Mouse (Mus musculus) midbrain, embryonic 15.5 days (tissue): Measurements from ENCODE around the gene Olfr432. TPM values are rescaled to one million over a fixed set of nuclear protein-coding genes. Genes with fewer than 3 reads are reported as not detected.

ENCODE experiments used
- ATAC-seq: fragments of 200-750 bp; cut with Nextera tagmentation; replicated peaks from 2 replicates; pipeline ENCODE4 v1.8.0; 2017; ENCODE audit warnings: moderate TSS enrichment
- H3K27ac ChIP-seq: fragments of 300-500 bp; sonication (generic); 2 replicates; pipeline ENCODE4 v1.5.1; 2015; ENCODE audit warnings: mild to moderate bottlenecking, inconsistent platforms
- H3K27me3 ChIP-seq: fragments of 300-500 bp; sonication (generic); replicated peaks from 2 replicates; pipeline ENCODE4 v1.6.1; 2015; ENCODE audit warnings: inconsistent platforms
- H3K36me3 ChIP-seq: fragments of 300-500 bp; sonication (generic); replicated peaks from 2 replicates; pipeline ENCODE4 v1.6.1; 2015; ENCODE audit warnings: inconsistent platforms
- H3K4me1 ChIP-seq: fragments of 300-500 bp; sonication (generic); 2 replicates; pipeline ENCODE4 v1.6.1; 2015; ENCODE audit warnings: inconsistent platforms
- H3K4me2 ChIP-seq: fragments of 300-500 bp; sonication (generic); 2 replicates; pipeline ENCODE4 v1.6.1; 2015; ENCODE audit warnings: inconsistent platforms, mild to moderate bottlenecking, moderate library complexity
- H3K4me3 ChIP-seq: fragments of 300-500 bp; sonication (generic); 2 replicates; pipeline ENCODE4 v1.5.1; 2015; ENCODE audit warnings: mild to moderate bottlenecking, inconsistent platforms
- H3K9ac ChIP-seq: fragments of 300-500 bp; sonication (generic); 2 replicates; pipeline ENCODE4 v1.6.1; 2015; ENCODE audit warnings: mild to moderate bottlenecking, inconsistent platforms
- H3K9me3 ChIP-seq: fragments of 300-500 bp; sonication (generic); 2 replicates; pipeline ENCODE4 v1.6.1; 2016; ENCODE audit warnings: inconsistent platforms
- WGBS: fragments of 180-500 bp; shearing (Covaris S2); methylation state at CpG from one replicate; pipeline ENCODE4 v1.1.7; 2015; ENCODE audit warnings: mixed read lengths; 5-methylcytosine and 5-hydroxymethylcytosine counted together
- polyA plus RNA-seq: library from polyadenylated mRNA; unstranded; fragments of >200 nt; fragmentation: Nextera tagmentation; extraction: Ambion mirVana; gene quantifications from 2 replicates; pipeline ENCODE4 v1.2.1, GENCODE M21; 2015

The Olfr432 gene
- polyA plus RNA-seq, 1 experiment from 2014 or later: not detected

DNA sequence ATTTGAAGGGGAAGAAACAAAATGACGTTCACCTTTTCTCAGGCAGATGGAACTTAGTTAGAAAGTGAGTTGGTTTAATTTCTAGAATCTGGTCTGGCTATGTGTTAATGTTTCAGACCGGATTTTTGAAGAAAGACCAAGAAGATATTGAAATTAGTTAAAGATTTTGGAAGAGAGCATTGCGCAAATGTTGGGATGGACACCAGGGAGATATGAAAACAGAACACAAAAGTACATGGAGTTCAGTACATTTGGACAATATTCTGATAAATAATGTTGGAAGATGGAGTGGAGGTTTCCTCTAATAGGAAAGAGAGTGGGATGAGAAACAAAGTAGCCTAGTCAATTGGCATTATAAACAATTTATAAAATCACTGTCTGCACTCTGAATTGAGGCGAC, 2.5 kb downstream of the Olfr432 start:
- no peaks in the 10 kb centered on the region for H3K36me3 ChIP-seq
- 90% methylated on average over 4 of the region's 4 CpGs for WGBS
- no peaks in the 10 kb centered on the region for H3K27me3 ChIP-seq
- ATAC-seq: no peak
- H3K4me2 ChIP-seq: no peak overlapping the region
- no peak overlapping the region for H3K27ac ChIP-seq
- no peak overlapping the region for H3K4me3 ChIP-seq
- H3K9me3 ChIP-seq: no peaks in the 10 kb centered on the region
- H3K9ac ChIP-seq: no peak overlapping the region
- H3K4me1 ChIP-seq: no peaks in the 10 kb centered on the region

- WGBS: 84% methylated on average over 5 of the region's 5 CpGs
- Histone ChIP-seq H3K9me3 (no peaks in the 10 kb centered on the region), H3K27ac (no peak overlapping the region), H3K27me3 (no peaks in the 10 kb centered on the region), H3K9ac (no peak overlapping the region), H3K4me1 (no peaks in the 10 kb centered on the region), H3K4me3 (no peak overlapping the region), H3K4me2 (no peak overlapping the region), H3K36me3 (no peaks in the 10 kb centered on the region)
- no peak for ATAC-seq
Measured at GRCm38 (mm10) chr1:174051931-174052536, 3.0 kb downstream of the Olfr432 start.

- no peaks in the 10 kb centered on the region for H3K36me3 ChIP-seq
- no peak overlapping the region for H3K9ac ChIP-seq
- no peaks in the 10 kb centered on the region for H3K9me3 ChIP-seq
- 89% methylated on average over 3 of the region's 3 CpGs for WGBS
- H3K4me3 ChIP-seq: no peak overlapping the region
- ATAC-seq: no peak
- no peaks in the 10 kb centered on the region for H3K4me1 ChIP-seq
- H3K27ac ChIP-seq: no peak overlapping the region
- no peak overlapping the region for H3K4me2 ChIP-seq
- no peaks in the 10 kb centered on the region for H3K27me3 ChIP-seq
Measured at GRCm38 (mm10) chr1:174052981-174053380, 4.0 kb downstream of the Olfr432 start.

GRCm38 (mm10) chr1:174055248-174055647, 6.2 kb downstream of the Olfr432 start:
- no peaks in the 10 kb centered on the region for H3K36me3 ChIP-seq
- H3K4me2 ChIP-seq: no peak overlapping the region
- no peaks in the 10 kb centered on the region for H3K9me3 ChIP-seq
- ATAC-seq: no peak
- H3K27me3 ChIP-seq: no peaks in the 10 kb centered on the region
- H3K4me1 ChIP-seq: no peaks in the 10 kb centered on the region
- no peak overlapping the region for H3K27ac ChIP-seq
- H3K4me3 ChIP-seq: no peak overlapping the region
- 72% methylated on average over 2 of the region's 2 CpGs for WGBS
- H3K9ac ChIP-seq: no peak overlapping the region

DNA sequence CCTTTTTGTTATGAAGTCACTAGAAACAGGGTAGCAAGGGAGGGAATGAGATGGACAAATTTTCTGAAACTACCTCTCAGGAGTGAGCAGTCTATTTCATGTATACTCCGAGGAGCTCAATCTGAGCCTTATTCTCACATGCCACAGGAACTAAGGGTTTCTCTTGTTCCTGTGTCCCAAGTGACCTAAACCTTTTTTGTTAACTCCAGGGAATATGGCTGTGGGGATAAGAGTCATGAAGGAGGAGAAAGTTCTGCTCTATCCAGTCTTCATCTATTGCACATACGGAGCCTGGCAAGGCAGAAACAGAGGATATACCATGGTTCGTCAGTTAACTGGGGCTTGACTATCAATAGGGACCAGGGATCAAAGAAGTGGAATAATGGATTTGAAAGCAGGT, 17.3 kb downstream of the Olfr432 start, which contains the start of gene Olfr430:
Gene Olfr430, plus strand, starts transcription at position 301 of the 400 bp plus-strand sequence.
- no peaks in the 10 kb centered on the region for H3K4me1 ChIP-seq
- no peaks in the 10 kb centered on the region for H3K27me3 ChIP-seq
- H3K4me2 ChIP-seq: no peak within 1 kb of the TSS
- no peak within 1 kb of the TSS for H3K4me3 ChIP-seq
- ATAC-seq: no peak
- no peak within 1 kb of the TSS for H3K9ac ChIP-seq
- H3K36me3 ChIP-seq: no peaks in the 10 kb centered on the region
- H3K9me3 ChIP-seq: no peaks in the 10 kb centered on the region
- 84% methylated on average over 3 of the region's 3 CpGs for WGBS
- no peak within 1 kb of the TSS for H3K27ac ChIP-seq

DNA sequence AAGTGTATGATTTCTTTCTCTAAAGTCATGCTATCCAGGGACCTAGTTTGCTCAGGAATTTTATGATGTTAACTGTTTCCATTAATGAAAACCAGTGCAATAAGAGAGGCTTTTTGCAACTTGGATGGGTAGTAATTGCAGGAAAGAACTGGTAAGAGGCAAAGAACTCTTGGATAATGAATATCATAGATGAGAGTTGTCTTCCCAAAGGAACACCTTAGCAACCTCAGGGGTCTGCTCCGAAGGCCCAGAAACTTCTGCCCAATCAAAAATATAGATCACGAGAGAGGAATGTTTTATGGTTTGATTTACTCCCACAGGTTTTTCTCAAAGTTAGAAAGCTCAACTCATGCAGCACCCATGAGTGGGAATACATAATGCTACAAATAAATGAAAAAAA, 35.0 kb downstream of the Olfr432 start, which contains the start of gene Olfr429:
Gene Olfr429, plus strand, starts transcription at position 301 of the 400 bp plus-strand sequence.
- ATAC-seq: no peak
- no peak within 1 kb of the TSS for H3K4me3 ChIP-seq
- no peak within 1 kb of the TSS for H3K27ac ChIP-seq
- H3K9ac ChIP-seq: no peak within 1 kb of the TSS
- H3K4me1 ChIP-seq: no peaks in the 10 kb centered on the region
- H3K9me3 ChIP-seq: no peaks in the 10 kb centered on the region
- WGBS: 91% methylated on average over 2 of the region's 2 CpGs
- H3K27me3 ChIP-seq: no peaks in the 10 kb centered on the region
- no peaks in the 10 kb centered on the region for H3K36me3 ChIP-seq
- H3K4me2 ChIP-seq: no peak within 1 kb of the TSS

GRCm38 (mm10) chr1:174096591-174096990, 47.6 kb downstream of the Olfr432 start, which contains the start of gene Olfr427:
Gene Olfr427, plus strand, starts transcription at chr1:174096891.
- Histone ChIP-seq H3K36me3 (no peaks in the 10 kb centered on the region), H3K4me2 (no peak within 1 kb of the TSS), H3K27me3 (no peaks in the 10 kb centered on the region), H3K9me3 (no peaks in the 10 kb centered on the region), H3K4me3 (no peak within 1 kb of the TSS), H3K9ac (no peak within 1 kb of the TSS), H3K27ac (no peak within 1 kb of the TSS), H3K4me1 (no peaks in the 10 kb centered on the region)
- 88% methylated on average over 1 of the region's 1 CpGs for WGBS
- ATAC-seq: no peak

- Histone ChIP-seq H3K4me3 (no peak overlapping the region), H3K27ac (no peak overlapping the region), H3K4me2 (no peak overlapping the region), H3K27me3 (no peaks in the 10 kb centered on the region), H3K9ac (no peak overlapping the region), H3K4me1 (no peaks in the 10 kb centered on the region), H3K36me3 (no peaks in the 10 kb centered on the region), H3K9me3 (no peaks in the 10 kb centered on the region)
- no peak for ATAC-seq
- 65% methylated on average over 2 of the region's 2 CpGs for WGBS
Measured at GRCm38 (mm10) chr1:174103735-174104134, 54.7 kb downstream of the Olfr432 start.

Other genes starting within 250 kb of the Olfr432 start
- gene Ifi211, start 136.2 kb upstream of the Olfr432 start, polyA plus RNA-seq: 0.39 and 0.70 TPM in 2 replicates
- 0.76 and 0.79 TPM in 2 replicates for gene Mndal, start 106.7 kb upstream of the Olfr432 start, polyA plus RNA-seq
- gene Ifi203, start 106.5 kb upstream of the Olfr432 start, polyA plus RNA-seq: 0.46 and 0.68 TPM in 2 replicates
- gene Ifi202b, start 66.5 kb upstream of the Olfr432 start, polyA plus RNA-seq: not detected in 2 replicates
- gene Ifi205, start 17.4 kb upstream of the Olfr432 start, polyA plus RNA-seq: 0.17 and 0.28 TPM in 2 replicates
- not detected in 2 replicates for gene Olfr433, start 8.5 kb upstream of the Olfr432 start, polyA plus RNA-seq
- gene Olfr430, start 17.4 kb downstream of the Olfr432 start, polyA plus RNA-seq: not detected in 2 replicates
- not detected in 2 replicates for gene Olfr429, start 35.1 kb downstream of the Olfr432 start, polyA plus RNA-seq
- gene Olfr427, start 47.7 kb downstream of the Olfr432 start, polyA plus RNA-seq: not detected in 2 replicates
- not detected in 2 replicates for gene Olfr231, start 72.0 kb downstream of the Olfr432 start, polyA plus RNA-seq
- gene Olfr424, start 82.3 kb downstream of the Olfr432 start, polyA plus RNA-seq: not detected in 2 replicates
- not detected in 2 replicates for gene Olfr420, start 106.4 kb downstream of the Olfr432 start, polyA plus RNA-seq
- gene Spta1, start 123.6 kb downstream of the Olfr432 start, polyA plus RNA-seq: 0.13 and 0.18 TPM in 2 replicates
- gene Olfr419, start 202.9 kb downstream of the Olfr432 start, polyA plus RNA-seq: not detected in 2 replicates